Mouse (Mus musculus): ENCODE results near the gene Wdr74.
A peak's percentile ranks its signal among the peaks of the same experiment; 100 is the strongest.

Gene Wdr74

GRCm38 (mm10) chr19:8735389-8736159 lies at the start of gene Wdr74:
TSS of gene Wdr74 (plus strand) at chr19:8735827.
- peak; percentile 78 for DNase-seq (ENCODE audit: low spot score)

GRCm38 (mm10) chr19:8691871-8692539 lies 43.6 kb upstream of the Wdr74 start:
- no peak for DNase-seq (ENCODE audit: low spot score)

- no peak for DNase-seq (ENCODE audit: low spot score)
These were observed 42.9 kb upstream of the Wdr74 start for GRCm38 (mm10) chr19:8692740-8693139.

- DNase-seq (ENCODE audit: low spot score) = no peak
These were observed 40.3 kb upstream of the Wdr74 start for GRCm38 (mm10) chr19:8695330-8695729.

GRCm38 (mm10) chr19:8699652-8700051 lies 36.0 kb upstream of the Wdr74 start:
- DNase-seq (ENCODE audit: low spot score) = no peak

GRCm38 (mm10) chr19:8702458-8702857 lies 33.2 kb upstream of the Wdr74 start:
- DNase-seq (ENCODE audit: low spot score) = no peak

GRCm38 (mm10) chr19:8703571-8703970 lies 32.1 kb upstream of the Wdr74 start:
- no peak for DNase-seq (ENCODE audit: low spot score)

- no peak for DNase-seq (ENCODE audit: low spot score)
These were observed 30.5 kb upstream of the Wdr74 start for GRCm38 (mm10) chr19:8705026-8705708.

- no peak for DNase-seq (ENCODE audit: low spot score)
These were observed 29.4 kb upstream of the Wdr74 start for GRCm38 (mm10) chr19:8706132-8706667.

GRCm38 (mm10) chr19:8706930-8707329 lies 28.7 kb upstream of the Wdr74 start:
- no peak for DNase-seq (ENCODE audit: low spot score)

GRCm38 (mm10) chr19:8708954-8709353 lies 26.7 kb upstream of the Wdr74 start:
- no peak for DNase-seq (ENCODE audit: low spot score)

- no peak for DNase-seq (ENCODE audit: low spot score)
These were observed 25.6 kb upstream of the Wdr74 start for GRCm38 (mm10) chr19:8710057-8710456.

- no peak for DNase-seq (ENCODE audit: low spot score)
These were observed 24.1 kb upstream of the Wdr74 start for GRCm38 (mm10) chr19:8711506-8711905.

GRCm38 (mm10) chr19:8711949-8712869 lies 23.4 kb upstream of the Wdr74 start:
- no peak for DNase-seq (ENCODE audit: low spot score)

GRCm38 (mm10) chr19:8712870-8713305 lies 22.7 kb upstream of the Wdr74 start:
- no peak for DNase-seq (ENCODE audit: low spot score)

- peak; percentile 91 for DNase-seq (ENCODE audit: low spot score)
These were observed 22.2 kb upstream of the Wdr74 start for GRCm38 (mm10) chr19:8713306-8713996.

GRCm38 (mm10) chr19:8713997-8714652 lies 21.5 kb upstream of the Wdr74 start:
- DNase-seq (ENCODE audit: low spot score) = no peak

- DNase-seq (ENCODE audit: low spot score) = no peak
These were observed 20.8 kb upstream of the Wdr74 start for GRCm38 (mm10) chr19:8714653-8715481.
